Mouse (Mus musculus): Measurements from ENCODE around the gene Kcna1.

DNA sequence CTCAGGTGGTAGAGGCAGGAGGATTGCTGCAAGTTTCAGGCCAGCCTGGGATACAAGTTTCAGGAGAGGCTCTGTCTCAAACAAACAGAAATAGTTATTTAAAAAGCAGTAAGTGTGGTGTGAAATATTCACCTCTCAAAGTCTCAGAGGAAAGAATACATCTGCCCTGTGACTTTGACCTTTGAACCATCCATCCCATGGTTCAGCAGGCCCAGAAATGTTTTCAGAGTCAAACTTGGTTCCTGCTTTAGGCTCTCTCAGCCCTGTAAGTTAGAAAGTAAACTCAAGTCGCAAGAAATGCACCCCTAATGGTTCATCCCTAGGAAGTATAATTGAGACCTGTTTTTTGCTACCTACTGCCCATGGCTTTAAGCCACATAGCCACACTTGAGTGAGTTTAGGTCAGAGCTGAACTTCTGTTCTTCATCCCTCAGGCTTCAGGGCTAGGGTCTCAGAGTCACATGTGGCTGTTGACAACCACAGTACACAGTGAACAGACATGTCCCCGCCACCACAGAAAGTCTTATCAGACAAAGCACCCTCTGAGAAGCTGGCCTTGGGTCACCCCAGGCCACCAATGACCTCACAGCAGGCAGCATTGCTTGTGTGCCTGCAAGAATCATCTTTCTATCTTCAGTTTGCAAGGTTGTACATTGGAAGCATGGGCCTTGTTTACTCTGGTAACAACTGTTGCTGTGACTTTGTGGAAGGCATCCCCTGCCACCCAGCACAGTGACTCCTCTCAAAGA lies 11.6 kb upstream of the Kcna1 start:
- TF ChIP-seq CTCF (IDR thresholded peaks at IDR 0.05; ENCODE audit: borderline replicate concordance, insufficient read depth, low read depth, low read length), result no peak
- TF ChIP-seq POLR2A (IDR thresholded peaks at IDR 0.05; ENCODE audit: borderline replicate concordance, insufficient read depth, low read length), result no peak
